Mouse (Mus musculus) heart, embryonic 13.5 days (tissue): ENCODE measurements around the gene Ppip5k2. TPM values are rescaled to one million over a fixed set of nuclear protein-coding genes. Genes with fewer than 3 reads are reported as not detected.

Experiments
- ATAC-seq: fragments of 200-750 bp; cut with Nextera tagmentation; 2 replicates; pipeline ENCODE4 v1.8.0; 2017; ENCODE audit warnings: moderate TSS enrichment; ENCODE audit not compliant: insufficient number of reproducible peaks, low FRiP score, low TSS enrichment; ENCODE audit errors: extremely low read depth
- H3K27ac ChIP-seq: fragments of 300-500 bp; sonication (generic); replicated peaks from 2 replicates; pipeline ENCODE4 v1.5.1; 2015; ENCODE audit warnings: moderate library complexity, mild to moderate bottlenecking, inconsistent platforms
- H3K27me3 ChIP-seq: fragments of 300-500 bp; sonication (generic); replicated peaks from 2 replicates; pipeline ENCODE4 v1.6.1; 2015; ENCODE audit warnings: mild to moderate bottlenecking, inconsistent platforms
- H3K36me3 ChIP-seq: fragments of 300-500 bp; sonication (generic); 2 replicates; pipeline ENCODE4 v1.6.1; 2015; ENCODE audit warnings: mild to moderate bottlenecking, inconsistent platforms
- H3K4me1 ChIP-seq: fragments of 300-500 bp; sonication (generic); 2 replicates; pipeline ENCODE4 v1.6.1; 2015; ENCODE audit warnings: inconsistent platforms
- H3K4me2 ChIP-seq: fragments of 300-500 bp; sonication (generic); 2 replicates; pipeline ENCODE4 v1.6.1; 2015; ENCODE audit warnings: inconsistent platforms, mild to moderate bottlenecking, moderate library complexity
- H3K4me3 ChIP-seq: fragments of 300-500 bp; sonication (generic); 2 replicates; pipeline ENCODE4 v1.5.1; 2015; ENCODE audit warnings: moderate library complexity, mild to moderate bottlenecking, inconsistent platforms
- H3K9ac ChIP-seq: fragments of 300-500 bp; sonication (generic); 2 replicates; pipeline ENCODE4 v1.6.1; 2015; ENCODE audit warnings: inconsistent platforms, mild to moderate bottlenecking, moderate library complexity
- H3K9me3 ChIP-seq: fragments of 300-500 bp; sonication (generic); 2 replicates; pipeline ENCODE4 v1.6.1; 2016; ENCODE audit warnings: inconsistent platforms
- WGBS: fragments of 180-500 bp; shearing (Covaris S2); methylation state at CpG from one replicate; pipeline ENCODE4 v1.1.7; 2015; ENCODE audit warnings: mixed read lengths; 5-methylcytosine and 5-hydroxymethylcytosine counted together
- polyA plus RNA-seq: library from polyadenylated mRNA; unstranded; fragments of >200 nt; fragmentation: Nextera tagmentation; extraction: Ambion mirVana; gene quantifications from 2 replicates; pipeline ENCODE4 v1.2.1, GENCODE M21; 2015

The Ppip5k2 gene
- polyA plus RNA-seq, 1 experiment from 2014 or later = 33.1 TPM

GRCm38 (mm10) chr1:97754392-97754791 lies 15.8 kb downstream of the Ppip5k2 start:
- Histone ChIP-seq H3K27me3 (no peaks in the 10 kb centered on the region), H3K4me3 (no peak overlapping the region), H3K27ac (no peak overlapping the region), H3K4me1 (no peaks in the 10 kb centered on the region), H3K9me3 (no peaks in the 10 kb centered on the region), H3K9ac (no peak overlapping the region), H3K36me3 (peaks cover 54% of the 10 kb centered on the region), H3K4me2 (no peak overlapping the region)
- 53% methylated on average over 4 of the region's 4 CpGs for WGBS
- ATAC-seq = no peak

DNA sequence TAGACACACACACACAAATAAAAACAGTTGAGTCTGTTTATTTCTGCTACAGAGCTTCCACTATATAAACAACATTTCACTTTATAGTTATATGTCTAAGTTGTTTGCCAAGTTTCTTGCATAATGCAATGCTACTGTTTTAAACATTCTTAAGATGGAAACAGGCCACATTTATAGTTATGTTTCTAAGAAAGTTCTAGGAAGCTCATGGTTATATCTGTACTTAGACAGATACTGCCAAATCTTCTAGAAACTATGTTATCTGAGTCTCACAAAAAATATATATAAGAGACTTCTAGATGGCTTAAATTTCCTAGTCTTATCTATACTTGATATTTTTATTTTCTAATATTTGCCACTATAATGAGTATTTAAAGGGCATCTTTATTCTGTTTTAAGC lies 17.0 kb downstream of the Ppip5k2 start:
- Histone ChIP-seq H3K27me3 (no peaks in the 10 kb centered on the region), H3K4me1 (no peaks in the 10 kb centered on the region), H3K9me3 (no peaks in the 10 kb centered on the region), H3K4me2 (no peak overlapping the region), H3K27ac (no peak overlapping the region), H3K4me3 (no peak overlapping the region), H3K9ac (no peak overlapping the region), H3K36me3 (peaks cover 58% of the 10 kb centered on the region)
- ATAC-seq = no peak

- Histone ChIP-seq H3K4me3 (no peak overlapping the region), H3K4me1 (peaks cover 5% of the 10 kb centered on the region; the same call in 1 of the 2 replicates), H3K4me2 (no peak overlapping the region), H3K9ac (no peak overlapping the region), H3K27me3 (no peaks in the 10 kb centered on the region), H3K9me3 (no peaks in the 10 kb centered on the region), H3K27ac (no peak overlapping the region), H3K36me3 (peaks cover 76% of the 10 kb centered on the region)
- no peak for ATAC-seq
- WGBS = 79% methylated on average over 3 of the region's 3 CpGs
Observed at GRCm38 (mm10) chr1:97748163-97748562, 22.0 kb downstream of the Ppip5k2 start.

DNA sequence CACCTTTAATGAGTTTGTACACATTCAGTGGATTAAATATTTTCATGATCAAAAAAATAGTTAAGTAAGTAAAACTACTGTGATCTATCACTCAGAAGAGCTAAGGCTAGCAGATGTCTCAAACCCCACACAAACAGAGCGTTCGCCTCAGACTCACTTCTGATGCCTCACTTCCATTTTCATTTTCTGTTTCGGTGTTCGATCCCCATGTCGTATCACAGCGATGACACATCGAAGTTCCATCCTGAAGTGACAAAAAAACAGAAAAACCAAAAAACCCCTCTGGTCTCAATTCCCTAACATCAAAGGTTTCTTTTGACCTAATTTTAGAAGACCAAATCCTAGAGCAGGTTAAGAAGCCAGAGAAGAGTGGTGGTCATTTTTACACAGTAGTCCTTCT lies 23.9 kb downstream of the Ppip5k2 start:
- Histone ChIP-seq H3K9ac (no peak overlapping the region), H3K27me3 (no peaks in the 10 kb centered on the region), H3K4me3 (no peak overlapping the region), H3K4me2 (no peak overlapping the region), H3K27ac (no peak overlapping the region), H3K36me3 (peaks cover 73% of the 10 kb centered on the region), H3K4me1 (peaks cover 5% of the 10 kb centered on the region; the same call in 1 of the 2 replicates), H3K9me3 (no peaks in the 10 kb centered on the region)
- ATAC-seq = no peak
- 96% methylated on average over 7 of the region's 7 CpGs for WGBS

- H3K27ac ChIP-seq = no peak overlapping the region
- WGBS = 41% methylated on average over 4 of the region's 4 CpGs
- H3K4me2 ChIP-seq = no peak overlapping the region
- no peaks in the 10 kb centered on the region for H3K27me3 ChIP-seq
- no peak for ATAC-seq
- H3K4me3 ChIP-seq = no peak overlapping the region
- peaks cover 5% of the 10 kb centered on the region; the same call in 1 of the 2 replicates for H3K4me1 ChIP-seq
- no peak overlapping the region for H3K9ac ChIP-seq
- peaks cover 73% of the 10 kb centered on the region for H3K36me3 ChIP-seq
- no peaks in the 10 kb centered on the region for H3K9me3 ChIP-seq
Observed at GRCm38 (mm10) chr1:97745712-97746111, 24.5 kb downstream of the Ppip5k2 start.

DNA sequence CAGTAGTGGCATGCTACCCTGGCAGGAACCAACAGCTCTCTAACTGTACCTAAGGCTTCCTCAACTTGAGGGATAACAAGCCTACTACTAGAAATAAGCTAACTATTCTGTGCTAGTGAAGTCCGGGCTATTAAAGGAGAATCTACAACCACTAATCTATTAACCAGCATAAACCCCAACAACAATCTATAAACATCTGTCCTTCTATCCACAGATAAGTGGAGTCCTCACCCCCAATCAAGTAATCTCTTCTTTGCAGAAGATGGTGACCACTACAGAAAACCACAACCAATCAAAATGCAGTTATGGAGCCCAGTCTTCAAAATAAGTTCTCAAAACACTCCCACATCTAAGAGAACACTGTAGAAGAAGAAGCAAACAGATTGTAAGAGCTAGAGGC lies 27.1 kb downstream of the Ppip5k2 start:
- 100% methylated on average over 1 of the region's 1 CpGs for WGBS
- H3K36me3 ChIP-seq = peaks cover 75% of the 10 kb centered on the region
- H3K27ac ChIP-seq = no peak overlapping the region
- no peak for ATAC-seq
- no peaks in the 10 kb centered on the region for H3K9me3 ChIP-seq
- H3K4me3 ChIP-seq = no peak overlapping the region
- no peak overlapping the region for H3K4me2 ChIP-seq
- peaks cover 5% of the 10 kb centered on the region; the same call in 1 of the 2 replicates for H3K4me1 ChIP-seq
- H3K27me3 ChIP-seq = no peaks in the 10 kb centered on the region
- no peak overlapping the region for H3K9ac ChIP-seq

GRCm38 (mm10) chr1:97729339-97729738 lies 40.9 kb downstream of the Ppip5k2 start:
- no peaks in the 10 kb centered on the region for H3K27me3 ChIP-seq
- H3K27ac ChIP-seq = no peak overlapping the region
- ATAC-seq = no peak
- no peak overlapping the region for H3K4me3 ChIP-seq
- WGBS = 30% methylated on average over 1 of the region's 1 CpGs
- H3K9ac ChIP-seq = no peak overlapping the region
- H3K36me3 ChIP-seq = peaks cover 62% of the 10 kb centered on the region
- H3K4me1 ChIP-seq = no peaks in the 10 kb centered on the region
- no peaks in the 10 kb centered on the region for H3K9me3 ChIP-seq
- no peak overlapping the region for H3K4me2 ChIP-seq

GRCm38 (mm10) chr1:97726730-97727129 lies 43.5 kb downstream of the Ppip5k2 start:
- ATAC-seq = no peak
- no peak overlapping the region for H3K9ac ChIP-seq
- WGBS = 78% methylated on average over 2 of the region's 2 CpGs
- no peak overlapping the region for H3K27ac ChIP-seq
- no peak overlapping the region for H3K4me2 ChIP-seq
- no peaks in the 10 kb centered on the region for H3K4me1 ChIP-seq
- H3K9me3 ChIP-seq = no peaks in the 10 kb centered on the region
- no peak overlapping the region for H3K4me3 ChIP-seq
- H3K27me3 ChIP-seq = no peaks in the 10 kb centered on the region
- peaks cover 55% of the 10 kb centered on the region for H3K36me3 ChIP-seq

DNA sequence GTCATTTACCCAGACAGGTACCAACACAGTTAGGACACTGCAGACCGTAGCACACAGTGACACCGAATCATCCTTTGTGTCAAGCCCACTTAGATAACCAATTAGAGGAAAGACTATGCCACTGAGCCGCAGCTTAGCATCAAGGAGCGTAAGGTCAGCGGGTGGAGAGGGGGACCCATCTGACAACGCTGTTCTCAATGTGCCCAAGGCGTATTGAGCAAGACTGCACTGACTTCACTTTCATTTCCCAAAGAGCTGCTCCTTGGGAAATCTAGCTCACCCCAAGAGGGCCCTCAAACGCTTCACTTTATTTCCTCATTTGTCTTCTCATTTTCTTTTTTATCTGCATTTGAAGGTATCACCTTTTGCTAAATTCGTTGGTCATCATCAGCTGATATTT lies 51.8 kb downstream of the Ppip5k2 start:
- H3K9me3 ChIP-seq = no peaks in the 10 kb centered on the region
- 84% methylated on average over 9 of the region's 9 CpGs for WGBS
- no peaks in the 10 kb centered on the region for H3K27me3 ChIP-seq
- no peak overlapping the region for H3K4me2 ChIP-seq
- peaks cover 67% of the 10 kb centered on the region for H3K36me3 ChIP-seq
- ATAC-seq = no peak
- H3K4me1 ChIP-seq = no peaks in the 10 kb centered on the region
- H3K4me3 ChIP-seq = no peak overlapping the region
- no peak overlapping the region for H3K9ac ChIP-seq
- H3K27ac ChIP-seq = no peak overlapping the region

DNA sequence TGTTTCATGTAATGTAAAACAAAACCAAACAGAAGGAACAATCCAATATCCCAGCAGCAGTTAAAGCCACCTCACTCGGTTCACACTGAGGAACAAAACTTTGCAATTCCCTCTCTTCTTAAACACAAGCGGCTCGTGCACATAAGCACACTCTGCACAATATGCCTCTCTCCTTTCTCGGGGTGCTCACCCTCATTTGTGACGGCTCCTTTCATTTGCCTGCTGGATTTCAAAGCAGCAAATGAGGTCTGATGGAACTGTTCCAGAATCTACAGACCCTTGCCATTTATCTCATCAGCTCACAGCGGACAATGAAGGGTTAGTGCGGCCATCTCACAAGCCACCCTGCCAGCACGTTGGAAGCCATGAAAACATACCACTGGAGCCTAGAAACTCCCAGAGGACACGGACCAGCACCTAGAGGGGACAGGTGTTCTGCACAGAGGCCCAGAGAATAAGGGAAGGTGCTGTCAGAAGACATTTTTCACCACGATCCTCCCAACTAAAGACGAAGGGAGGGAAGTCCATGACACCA lies 55.8 kb downstream of the Ppip5k2 start:
- WGBS = 80% methylated on average over 11 of the region's 11 CpGs
- Histone ChIP-seq H3K27ac (no peak overlapping the region), H3K9me3 (no peaks in the 10 kb centered on the region), H3K9ac (no peak overlapping the region), H3K4me2 (no peak overlapping the region), H3K4me3 (no peak overlapping the region), H3K36me3 (peaks cover 77% of the 10 kb centered on the region), H3K27me3 (no peaks in the 10 kb centered on the region), H3K4me1 (no peaks in the 10 kb centered on the region)
- ATAC-seq = no peak

DNA sequence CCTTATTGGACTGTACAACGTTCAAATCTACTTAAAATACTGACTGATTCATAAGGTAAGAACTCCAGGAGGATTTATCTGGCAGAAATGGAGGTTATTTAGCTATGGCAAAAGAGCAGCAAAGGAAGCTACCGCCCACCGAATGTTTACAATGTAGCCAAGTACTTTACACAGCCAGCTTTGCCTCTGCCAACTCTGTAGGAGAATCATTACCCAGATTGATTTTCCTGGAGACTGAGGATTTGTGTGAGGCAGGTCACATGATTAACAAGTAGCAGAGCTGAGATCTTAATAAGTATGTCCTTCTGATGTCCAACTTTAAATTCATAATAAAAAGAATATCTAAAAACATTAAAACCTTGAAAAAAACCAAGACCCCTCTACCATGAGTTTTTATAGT lies 59.7 kb downstream of the Ppip5k2 start:
- no peak overlapping the region for H3K9ac ChIP-seq
- 87% methylated on average over 3 of the region's 3 CpGs for WGBS
- no peak overlapping the region for H3K27ac ChIP-seq
- no peaks in the 10 kb centered on the region for H3K9me3 ChIP-seq
- H3K4me2 ChIP-seq = no peak overlapping the region
- ATAC-seq = no peak
- H3K27me3 ChIP-seq = no peaks in the 10 kb centered on the region
- H3K4me3 ChIP-seq = no peak overlapping the region
- H3K4me1 ChIP-seq = no peaks in the 10 kb centered on the region
- H3K36me3 ChIP-seq = peaks cover 70% of the 10 kb centered on the region

GRCm38 (mm10) chr1:97705389-97705788 lies 64.8 kb downstream of the Ppip5k2 start:
- Histone ChIP-seq H3K4me2 (no peak overlapping the region), H3K9me3 (no peaks in the 10 kb centered on the region), H3K9ac (no peak overlapping the region), H3K27me3 (no peaks in the 10 kb centered on the region), H3K27ac (no peak overlapping the region), H3K36me3 (peaks cover 44% of the 10 kb centered on the region), H3K4me1 (no peaks in the 10 kb centered on the region), H3K4me3 (no peak overlapping the region)
- ATAC-seq = no peak
